Mouse (Mus musculus): ENCODE data around the gene Edn1.

Gene Edn1

GRCm38 (mm10) chr13:42315628-42316027, 14.4 kb downstream of the Edn1 start:
- DNase-seq (ENCODE audit: low spot score in 2 of 2) = no peak

- no peak for DNase-seq (ENCODE audit: low spot score in 2 of 2)
Observed at GRCm38 (mm10) chr13:42317808-42318207, 16.5 kb downstream of the Edn1 start.

- DNase-seq (ENCODE audit: low spot score in 2 of 2) = no peak
Observed at GRCm38 (mm10) chr13:42328576-42328975, 27.3 kb downstream of the Edn1 start.

- DNase-seq (ENCODE audit: low spot score in 2 of 2) = no peak
Observed at GRCm38 (mm10) chr13:42331104-42331503, 29.8 kb downstream of the Edn1 start.

GRCm38 (mm10) chr13:42334981-42335380, 33.7 kb downstream of the Edn1 start:
- no peak for DNase-seq (ENCODE audit: low spot score in 2 of 2)

- no peak for DNase-seq (ENCODE audit: low spot score in 2 of 2)
Observed at GRCm38 (mm10) chr13:42336414-42336813, 35.1 kb downstream of the Edn1 start.

- no peak for DNase-seq (ENCODE audit: low spot score in 2 of 2)
Observed at GRCm38 (mm10) chr13:42337072-42337471, 35.8 kb downstream of the Edn1 start.

- DNase-seq (ENCODE audit: low spot score in 2 of 2) = no peak
Observed at GRCm38 (mm10) chr13:42339466-42339865, 38.2 kb downstream of the Edn1 start.

GRCm38 (mm10) chr13:42341871-42342532, 40.7 kb downstream of the Edn1 start:
- DNase-seq (ENCODE audit: low spot score in 2 of 2) = no peak

- no peak for DNase-seq (ENCODE audit: low spot score in 2 of 2)
Observed at GRCm38 (mm10) chr13:42345439-42345838, 44.2 kb downstream of the Edn1 start.

GRCm38 (mm10) chr13:42346414-42346813, 45.1 kb downstream of the Edn1 start:
- DNase-seq (ENCODE audit: low spot score in 2 of 2) = no peak

GRCm38 (mm10) chr13:42351675-42352074, 50.4 kb downstream of the Edn1 start:
- no peak for DNase-seq (ENCODE audit: low spot score in 2 of 2)
